Mouse (Mus musculus) lung, postnatal 36 days (tissue): ENCODE measurements around the gene Mettl26.

Experiments
- DNase-seq: peaks from one replicate; pipeline ENCODE4 v3.0.0; 2022; ENCODE audit warnings: mixed read lengths

Gene Mettl26

GRCm38 (mm10) chr17:25837533-25837932, 37.3 kb upstream of the Mettl26 start:
- DNase-seq, result no peak

GRCm38 (mm10) chr17:25838904-25839303, 36.0 kb upstream of the Mettl26 start:
- DNase-seq, result no peak

- DNase-seq, result no peak
Observed at GRCm38 (mm10) chr17:25839455-25840235, 35.2 kb upstream of the Mettl26 start.

GRCm38 (mm10) chr17:25840519-25840918, 34.4 kb upstream of the Mettl26 start:
- DNase-seq, result no peak

GRCm38 (mm10) chr17:25841117-25841880, 33.6 kb upstream of the Mettl26 start, which contains the start of gene Gm20683:
Gm20683 (minus strand) TSS chr17:25841763.
- DNase-seq, result no peak

GRCm38 (mm10) chr17:25842509-25842908, 32.4 kb upstream of the Mettl26 start:
- DNase-seq, result no peak

- no peak for DNase-seq
Observed at GRCm38 (mm10) chr17:25843122-25843521, 31.8 kb upstream of the Mettl26 start.

- DNase-seq, result no peak
Observed at GRCm38 (mm10) chr17:25843636-25844395, 31.1 kb upstream of the Mettl26 start.

GRCm38 (mm10) chr17:25844396-25844901, 30.4 kb upstream of the Mettl26 start, which contains the start of gene Rhot2:
Rhot2 (minus strand) TSS chr17:25844851.
- DNase-seq, result peak; percentile 98

GRCm38 (mm10) chr17:25860229-25860628, 14.6 kb upstream of the Mettl26 start:
- DNase-seq, result no peak

GRCm38 (mm10) chr17:25860832-25861703, 13.8 kb upstream of the Mettl26 start, which contains the start of gene Wdr90:
Wdr90 (minus strand) TSS chr17:25861501.
- DNase-seq, result peak; percentile 95

GRCm38 (mm10) chr17:25861704-25862612, 12.9 kb upstream of the Mettl26 start:
- no peak for DNase-seq

- DNase-seq, result no peak
Observed at GRCm38 (mm10) chr17:25863681-25864080, 11.2 kb upstream of the Mettl26 start.

GRCm38 (mm10) chr17:25864311-25864710, 10.6 kb upstream of the Mettl26 start:
- no peak for DNase-seq

GRCm38 (mm10) chr17:25865288-25865687, 9.6 kb upstream of the Mettl26 start:
- DNase-seq, result no peak

GRCm38 (mm10) chr17:25866172-25866571, 8.7 kb upstream of the Mettl26 start:
- DNase-seq, result no peak

GRCm38 (mm10) chr17:25867509-25867835, 7.4 kb upstream of the Mettl26 start:
- DNase-seq, result no peak

- peak; percentile 64 for DNase-seq
Observed at GRCm38 (mm10) chr17:25867836-25868600, 6.9 kb upstream of the Mettl26 start.

GRCm38 (mm10) chr17:25868601-25869191, 6.2 kb upstream of the Mettl26 start, which contains the start of gene Mcrip2:
Mcrip2 (minus strand) TSS chr17:25868764.
- peak; percentile 89 for DNase-seq
